Mouse (Mus musculus): ENCODE data around the gene Vash2. TPM values are rescaled to one million over a fixed set of nuclear protein-coding genes. Genes with fewer than 3 reads are reported as not detected.

Vash2 gene
- polyA plus RNA-seq, 1 experiment = 0.11 TPM

DNA sequence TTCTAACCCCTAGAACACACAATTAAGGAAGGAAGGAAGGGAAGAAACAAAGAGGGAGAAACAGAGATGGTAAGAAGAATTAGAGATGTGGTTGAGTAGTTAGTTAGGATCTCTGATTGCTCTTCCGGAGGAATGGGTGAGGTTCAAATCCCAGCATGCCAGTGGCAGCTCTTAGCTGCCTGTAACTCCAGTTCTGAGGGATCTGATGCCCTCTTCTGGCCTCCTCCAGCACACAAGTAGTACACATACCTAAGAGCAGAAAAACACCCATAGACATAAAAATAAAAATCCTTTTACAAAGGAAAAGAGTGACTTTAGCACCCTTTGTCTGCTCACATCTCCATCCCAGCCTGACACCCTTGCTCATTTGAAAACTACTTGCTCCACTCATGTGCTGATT is 66.5 kb downstream of the Vash2 start:
- TF ChIP-seq TAL1 (IDR thresholded peaks at IDR 0.05; ENCODE audit: low read length) = no peak
- TF ChIP-seq GATA1 (IDR thresholded peaks at IDR 0.05; ENCODE audit: low read length) = no peak
- Histone ChIP-seq H3K36me3 (ENCODE audit: control insufficient read depth) (no peaks in the 10 kb centered on the region), H3K27me3 (ENCODE audit: control insufficient read depth) (no peaks in the 10 kb centered on the region; the same call in 1 of the 2 replicates), H3K4me1 (ENCODE audit: control insufficient read depth) (peaks cover 21% of the 10 kb centered on the region), H3K4me3 (replicated peaks) (peak overlapping the region; percentile 74), H3K9me3 (ENCODE audit: control insufficient read depth, low read length) (no peaks in the 10 kb centered on the region)

DNA sequence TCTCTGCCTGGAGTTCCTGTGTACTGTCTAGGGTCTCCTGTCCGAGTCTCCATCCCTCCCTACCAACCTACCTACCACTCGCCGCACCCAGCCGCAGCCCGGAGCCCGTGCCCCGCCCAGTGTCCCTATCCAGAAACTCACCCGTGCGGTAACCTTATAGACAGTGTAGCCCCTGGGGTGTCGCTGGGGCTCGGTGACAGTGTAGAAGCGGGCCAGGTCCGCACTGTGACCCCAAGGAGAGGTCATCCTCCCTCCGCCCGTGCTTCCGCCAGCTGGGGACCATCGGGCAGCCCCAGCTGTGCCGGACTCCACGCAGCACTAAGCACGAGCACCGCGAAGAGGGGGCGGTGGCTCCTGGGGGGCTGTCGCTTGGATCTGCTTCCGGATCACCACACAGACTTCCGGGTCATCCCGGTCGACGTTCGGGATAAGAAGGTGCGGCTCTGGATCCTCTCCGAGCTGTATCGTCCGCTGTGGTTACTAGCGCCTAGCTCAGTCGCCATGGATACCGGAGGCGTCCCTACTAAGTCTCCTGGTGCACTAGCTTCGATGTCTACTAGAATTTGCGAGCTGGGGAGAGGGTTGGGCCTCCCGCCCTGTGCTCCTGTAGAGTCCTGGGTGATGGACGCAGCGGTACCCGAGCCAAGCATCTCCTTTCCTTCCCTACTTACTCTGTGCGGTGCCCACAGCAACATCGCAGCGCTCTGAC is 67.5 kb downstream of the Vash2 start, which contains the start of gene Rps6kc1:
Rps6kc1 (minus strand) TSS at position 356 of the 709 bp plus-strand sequence.
- H3K4me1 ChIP-seq (ENCODE audit: control insufficient read depth) = peaks cover 21% of the 10 kb centered on the region
- TF ChIP-seq GATA1 (IDR thresholded peaks at IDR 0.05; ENCODE audit: low read length) = no peak
- TF ChIP-seq TAL1 (IDR thresholded peaks at IDR 0.05; ENCODE audit: low read length) = no peak
- H3K36me3 ChIP-seq (ENCODE audit: control insufficient read depth) = no peaks in the 10 kb centered on the region
- H3K9me3 ChIP-seq (ENCODE audit: control insufficient read depth, low read length) = no peaks in the 10 kb centered on the region
- H3K27me3 ChIP-seq (ENCODE audit: control insufficient read depth) = no peaks in the 10 kb centered on the region; the same call in 1 of the 2 replicates
- peak within 1 kb of the TSS; percentile 74 for H3K4me3 ChIP-seq (replicated peaks)

DNA sequence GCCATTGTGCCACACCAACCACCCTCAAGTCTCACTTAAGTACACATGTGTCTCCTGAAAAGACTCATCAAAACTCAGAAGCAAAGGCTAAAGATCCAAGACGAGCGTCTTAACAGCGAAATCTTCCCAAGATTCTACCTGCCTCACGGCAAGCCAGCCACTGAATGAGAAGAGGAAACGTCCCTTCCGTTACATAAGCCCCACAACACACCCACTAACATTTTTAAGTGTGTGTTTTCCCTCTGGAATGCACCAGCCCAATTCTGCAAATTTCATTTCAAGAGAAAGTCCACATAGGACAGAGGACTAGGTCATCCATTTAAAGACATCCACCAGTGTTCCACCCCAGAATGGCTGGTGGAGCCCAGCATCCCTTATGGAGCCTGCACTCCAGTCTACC is 68.3 kb downstream of the Vash2 start:
- peak overlapping the region; percentile 74 for H3K4me3 ChIP-seq (replicated peaks)

DNA sequence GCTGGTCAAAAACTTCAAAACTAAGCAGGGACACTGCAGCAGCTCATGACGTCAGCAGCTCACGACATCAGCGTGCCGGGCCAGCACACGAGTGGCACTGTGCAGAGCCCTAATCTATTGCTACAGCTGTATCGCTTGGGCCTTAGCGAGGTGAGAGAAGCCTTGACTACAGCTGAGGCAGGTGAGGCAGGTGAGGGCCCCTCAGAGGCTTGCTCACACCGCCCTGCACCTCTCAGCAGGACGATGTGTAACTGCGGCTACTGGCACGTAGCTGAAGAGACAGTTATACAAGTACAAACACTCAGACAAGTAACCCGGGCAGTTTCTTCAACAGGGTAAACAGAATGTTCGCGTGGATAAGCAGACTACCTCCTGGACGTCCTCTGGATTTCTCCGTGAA is 74.4 kb downstream of the Vash2 start:
- Histone ChIP-seq H3K27me3 (ENCODE audit: control insufficient read depth) (no peaks in the 10 kb centered on the region), H3K9me3 (ENCODE audit: control insufficient read depth, low read length) (no peaks in the 10 kb centered on the region), H3K36me3 (ENCODE audit: control insufficient read depth) (peaks cover 18% of the 10 kb centered on the region), H3K4me3 (replicated peaks) (no peak overlapping the region), H3K4me1 (ENCODE audit: control insufficient read depth) (no peaks in the 10 kb centered on the region)
- no peak for TF ChIP-seq TAL1 (IDR thresholded peaks at IDR 0.05; ENCODE audit: low read length)
- no peak for TF ChIP-seq GATA1 (IDR thresholded peaks at IDR 0.05; ENCODE audit: low read length)

More for the DNA sequence above, 68.3 kb downstream of the Vash2 start:
- Histone ChIP-seq H3K9me3 (ENCODE audit: control insufficient read depth, low read length) (no peaks in the 10 kb centered on the region), H3K36me3 (ENCODE audit: control insufficient read depth) (peaks cover under 1% of the 10 kb centered on the region; the same call in 1 of the 2 replicates), H3K27me3 (ENCODE audit: control insufficient read depth) (no peaks in the 10 kb centered on the region; the same call in 1 of the 2 replicates), H3K4me1 (ENCODE audit: control insufficient read depth) (peaks cover 21% of the 10 kb centered on the region)
- TF ChIP-seq TAL1 (IDR thresholded peaks at IDR 0.05; ENCODE audit: low read length) = no peak
- no peak for TF ChIP-seq GATA1 (IDR thresholded peaks at IDR 0.05; ENCODE audit: low read length)

DNA sequence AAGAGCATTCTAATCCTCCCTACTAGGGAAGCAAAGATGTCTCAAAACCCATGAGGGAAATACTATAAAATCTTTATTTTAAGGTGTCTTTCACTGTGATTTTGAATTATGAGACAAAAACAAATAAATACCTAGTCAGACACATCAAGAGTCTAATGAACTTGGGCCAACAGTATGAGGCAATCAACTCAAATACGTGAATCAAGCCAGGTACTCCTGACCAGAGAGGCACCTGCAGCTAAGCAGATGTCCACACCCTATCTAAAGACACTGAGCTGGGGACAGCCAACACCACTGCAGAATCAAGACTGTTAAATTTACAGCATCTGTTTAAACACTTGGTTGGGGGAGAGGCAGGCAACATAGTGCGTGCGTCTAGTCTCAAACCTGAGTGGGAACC is 75.0 kb downstream of the Vash2 start:
- H3K4me3 ChIP-seq (replicated peaks) = no peak overlapping the region
- no peaks in the 10 kb centered on the region for H3K4me1 ChIP-seq (ENCODE audit: control insufficient read depth)
- peaks cover 20% of the 10 kb centered on the region for H3K36me3 ChIP-seq (ENCODE audit: control insufficient read depth)
- no peaks in the 10 kb centered on the region for H3K27me3 ChIP-seq (ENCODE audit: control insufficient read depth)
- H3K9me3 ChIP-seq (ENCODE audit: control insufficient read depth, low read length) = no peaks in the 10 kb centered on the region
- TF ChIP-seq GATA1 (IDR thresholded peaks at IDR 0.05; ENCODE audit: low read length) (no peak), TAL1 (IDR thresholded peaks at IDR 0.05; ENCODE audit: low read length) (no peak)

DNA sequence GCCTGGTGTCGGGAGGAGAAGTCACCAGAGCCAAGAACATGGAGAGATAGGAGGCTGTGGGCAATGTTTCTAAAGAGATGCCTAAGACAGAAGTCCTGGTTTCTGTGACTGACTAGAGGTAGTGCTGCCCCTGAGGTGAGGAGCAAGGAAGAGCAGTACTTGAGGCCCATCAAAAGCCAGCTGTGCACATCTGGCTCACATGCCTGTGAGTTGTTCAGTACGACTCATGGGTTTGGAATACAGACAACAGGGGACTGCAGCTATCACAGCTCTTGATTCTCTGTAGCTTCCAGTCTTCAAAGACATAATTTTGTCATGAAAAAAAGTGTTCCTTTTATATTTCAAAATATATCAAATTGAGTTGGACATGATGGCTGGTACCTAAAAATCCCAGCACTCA is 78.0 kb downstream of the Vash2 start:
- Histone ChIP-seq H3K36me3 (ENCODE audit: control insufficient read depth) (peaks cover 39% of the 10 kb centered on the region), H3K9me3 (ENCODE audit: control insufficient read depth, low read length) (no peaks in the 10 kb centered on the region), H3K27me3 (ENCODE audit: control insufficient read depth) (no peaks in the 10 kb centered on the region), H3K4me1 (ENCODE audit: control insufficient read depth) (no peaks in the 10 kb centered on the region), H3K4me3 (replicated peaks) (no peak overlapping the region)
- TF ChIP-seq TAL1 (IDR thresholded peaks at IDR 0.05; ENCODE audit: low read length) (no peak), GATA1 (IDR thresholded peaks at IDR 0.05; ENCODE audit: low read length) (no peak)

DNA sequence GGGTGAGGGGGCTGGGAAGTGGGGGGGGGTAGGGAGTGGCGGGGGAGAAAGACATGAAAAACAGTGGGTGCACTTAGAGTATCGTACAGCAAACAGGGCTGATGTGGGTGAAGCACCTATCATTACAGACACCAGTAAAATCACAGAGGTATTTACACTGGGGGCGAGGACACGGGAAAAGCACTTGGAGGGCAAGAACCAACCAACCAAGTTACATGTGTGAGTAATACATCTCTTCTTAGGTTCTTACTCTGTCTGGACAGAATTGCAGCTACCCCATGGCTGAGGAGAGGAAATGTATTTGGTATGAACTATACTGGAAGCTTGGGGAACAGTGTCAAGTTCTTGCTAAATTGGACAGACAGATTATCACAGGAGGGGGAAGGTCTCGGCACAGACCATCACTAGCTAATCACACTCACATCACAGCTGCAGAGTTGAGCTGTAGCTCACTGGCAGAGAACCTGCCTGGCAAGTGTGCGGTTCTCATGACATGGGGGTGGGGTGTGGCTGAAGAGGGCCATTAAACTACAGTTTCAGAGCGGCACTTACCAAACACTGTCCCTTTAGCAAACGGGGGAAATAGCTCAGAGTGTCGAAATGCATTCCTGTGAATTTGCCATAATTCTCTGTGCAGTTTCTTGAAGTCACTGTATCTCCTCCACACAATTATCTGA is 80.1 kb downstream of the Vash2 start:
- peaks cover 35% of the 10 kb centered on the region for H3K36me3 ChIP-seq (ENCODE audit: control insufficient read depth)
- H3K9me3 ChIP-seq (ENCODE audit: control insufficient read depth, low read length) = no peaks in the 10 kb centered on the region
- H3K4me1 ChIP-seq (ENCODE audit: control insufficient read depth) = peaks cover under 1% of the 10 kb centered on the region; the same call in 1 of the 2 replicates
- H3K27me3 ChIP-seq (ENCODE audit: control insufficient read depth) = no peaks in the 10 kb centered on the region
- H3K4me3 ChIP-seq (replicated peaks) = no peak overlapping the region
- TF ChIP-seq GATA1 (IDR thresholded peaks at IDR 0.05; ENCODE audit: low read length) = no peak

DNA sequence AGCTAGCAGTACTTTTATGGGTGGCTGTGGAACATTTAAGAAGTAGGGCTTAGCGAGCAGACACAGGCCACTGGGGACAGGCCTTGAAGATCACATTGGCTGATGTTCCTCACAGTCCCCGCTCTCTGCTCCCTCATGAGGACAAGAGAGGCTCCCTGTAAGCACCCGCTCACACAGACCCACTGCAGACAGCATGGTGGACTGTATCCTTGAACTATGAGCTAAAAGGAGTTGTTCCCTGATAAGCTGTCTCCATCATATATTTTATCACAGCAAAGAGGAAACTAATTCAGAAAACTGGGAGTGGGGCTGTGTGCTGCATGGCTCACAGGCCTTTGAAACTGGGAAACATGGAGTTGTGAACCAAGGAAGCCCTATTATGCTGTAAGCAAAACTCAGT is 80.9 kb downstream of the Vash2 start:
- Histone ChIP-seq H3K9me3 (ENCODE audit: control insufficient read depth, low read length) (no peaks in the 10 kb centered on the region), H3K4me3 (replicated peaks) (no peak overlapping the region), H3K27me3 (ENCODE audit: control insufficient read depth) (no peaks in the 10 kb centered on the region), H3K4me1 (ENCODE audit: control insufficient read depth) (peaks cover 8% of the 10 kb centered on the region), H3K36me3 (ENCODE audit: control insufficient read depth) (peaks cover 34% of the 10 kb centered on the region)
- TF ChIP-seq GATA1 (IDR thresholded peaks at IDR 0.05; ENCODE audit: low read length) (no peak), TAL1 (IDR thresholded peaks at IDR 0.05; ENCODE audit: low read length) (no peak)

Other genes with a start within 250 kb of the Vash2 start
- 0.06 and 0.08 TPM in 2 replicates for gene Rps6kc1, start 67.5 kb downstream of the Vash2 start, polyA plus RNA-seq (2012)
- gene Angel2, start 54.2 kb downstream of the Vash2 start, polyA plus RNA-seq (2012) = 0.15 and 0.29 TPM in 2 replicates
- 0.15 and 0.27 TPM in 2 replicates for gene Flvcr1, start 46.9 kb upstream of the Vash2 start, polyA plus RNA-seq (2012)
- not detected in 2 replicates for gene Spata45, start 57.3 kb upstream of the Vash2 start, polyA plus RNA-seq (2012)
- 0.04 and 0.08 TPM in 2 replicates for gene Tatdn3, start 83.6 kb upstream of the Vash2 start, polyA plus RNA-seq (2012)
- gene Nsl1, start 83.7 kb upstream of the Vash2 start, polyA plus RNA-seq (2012) = 1.4 and 3.2 TPM in 2 replicates
- 0.14 TPM in 1 of 2 replicates, not detected in the other for gene Batf3, start 118.6 kb upstream of the Vash2 start, polyA plus RNA-seq (2012)
- not detected in 2 replicates for gene Fam71a, start 185.5 kb upstream of the Vash2 start, polyA plus RNA-seq (2012)
- gene Atf3, start 238.7 kb upstream of the Vash2 start, polyA plus RNA-seq (2012) = 0.16 and 0.27 TPM in 2 replicates

Measured in erythroblast, embryonic 14.5 days (primary cell).